Mouse (Mus musculus): ENCODE data around the gene AC170998.1. TPM values are rescaled to one million over a fixed set of nuclear protein-coding genes. Genes with fewer than 3 reads are reported as not detected.
A peak's percentile ranks its signal among the peaks of the same experiment; 100 is the strongest.
"Not testable (repeated sequence)": the region's sequence is repeated elsewhere in the genome, so short reads cannot be mapped to it uniquely, and the experiment has no call there.

Gene AC170998.1
- polyA plus RNA-seq, 1 experiment from 2014 or later, result 4.0 TPM

DNA sequence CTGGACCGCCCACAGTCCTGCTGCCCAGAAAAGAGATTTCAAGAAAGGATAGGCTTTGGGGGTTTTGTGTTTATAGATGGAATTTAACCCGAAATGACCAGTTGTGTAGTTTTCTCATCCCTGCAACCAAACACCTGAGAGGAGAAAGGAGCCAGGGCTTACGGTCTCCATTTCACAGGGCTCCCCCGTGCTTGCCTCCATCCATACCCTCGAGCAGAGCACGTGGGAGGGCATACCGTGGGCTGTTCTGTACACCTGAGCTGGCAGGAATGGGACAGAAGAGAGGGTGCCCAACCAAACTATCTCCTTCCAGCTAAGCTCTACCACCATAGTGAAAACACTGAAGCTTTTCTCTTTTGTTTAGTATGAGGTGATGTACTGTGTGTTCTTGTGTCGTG is 15.6 kb upstream of the AC170998.1 start:
- 94% methylated on average over 8 of the region's 8 CpGs for WGBS
- H3K4me3 ChIP-seq, result no peak overlapping the region
- DNase-seq (ENCODE audit: low spot score), result no peak
- H3K27ac ChIP-seq, result no peak overlapping the region
- no peaks in the 10 kb centered on the region for H3K9me3 ChIP-seq (replicated peaks)
- peaks cover 26% of the 10 kb centered on the region for H3K36me3 ChIP-seq
- H3K27me3 ChIP-seq (ENCODE audit: low read depth, poor library complexity, severe bottlenecking), result no peaks in the 10 kb centered on the region
- peaks cover 13% of the 10 kb centered on the region for H3K4me1 ChIP-seq

- Histone ChIP-seq H3K4me3 (no peak overlapping the region), H3K36me3 (peaks cover 30% of the 10 kb centered on the region), H3K9me3 (replicated peaks) (no peaks in the 10 kb centered on the region), H3K4me1 (peaks cover 13% of the 10 kb centered on the region), H3K27me3 (ENCODE audit: low read depth, poor library complexity, severe bottlenecking) (no peaks in the 10 kb centered on the region), H3K27ac (no peak overlapping the region)
- 94% methylated on average over 6 of the region's 6 CpGs for WGBS
- no peak for DNase-seq (ENCODE audit: low spot score)
Observed at GRCm38 (mm10) chr17:28711237-28711636, 14.6 kb upstream of the AC170998.1 start.

- 90% methylated on average over 6 of the region's 6 CpGs for WGBS
- Histone ChIP-seq H3K27ac (no peak overlapping the region), H3K4me1 (peaks cover 13% of the 10 kb centered on the region), H3K27me3 (ENCODE audit: low read depth, poor library complexity, severe bottlenecking) (no peaks in the 10 kb centered on the region), H3K36me3 (peaks cover 40% of the 10 kb centered on the region), H3K4me3 (no peak overlapping the region), H3K9me3 (replicated peaks) (no peaks in the 10 kb centered on the region)
- no peak for DNase-seq (ENCODE audit: low spot score)
Observed at GRCm38 (mm10) chr17:28712305-28712704, 13.6 kb upstream of the AC170998.1 start.

DNA sequence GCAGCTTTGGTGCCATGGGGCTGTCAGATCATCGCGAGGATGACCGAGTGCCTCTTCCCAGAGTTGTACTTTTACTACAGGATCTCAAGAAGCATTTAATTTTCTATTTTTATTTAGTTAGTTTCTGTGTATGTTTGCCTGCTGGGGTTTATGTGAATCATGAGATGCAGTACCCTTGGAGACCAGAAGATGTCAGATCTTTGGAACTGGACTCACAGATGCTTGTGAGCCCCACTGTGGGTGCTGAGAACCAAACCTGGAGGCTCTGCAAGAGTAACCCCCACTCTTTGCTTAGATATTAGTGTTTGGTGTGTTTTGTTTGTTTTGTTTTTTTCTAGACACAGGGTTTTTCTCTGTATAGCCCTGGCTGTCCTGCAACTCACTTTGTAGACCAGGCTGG is 11.9 kb upstream of the AC170998.1 start:
- no peak for DNase-seq (ENCODE audit: low spot score)
- H3K27ac ChIP-seq, result no peak overlapping the region
- no peaks in the 10 kb centered on the region for H3K27me3 ChIP-seq (ENCODE audit: low read depth, poor library complexity, severe bottlenecking)
- WGBS, result 94% methylated on average over 3 of the region's 3 CpGs
- H3K4me1 ChIP-seq, result peaks cover 15% of the 10 kb centered on the region
- peaks cover 53% of the 10 kb centered on the region for H3K36me3 ChIP-seq
- H3K4me3 ChIP-seq, result no peak overlapping the region
- H3K9me3 ChIP-seq (replicated peaks), result no peaks in the 10 kb centered on the region

GRCm38 (mm10) chr17:28715832-28716548 is 9.9 kb upstream of the AC170998.1 start:
- Histone ChIP-seq H3K4me3 (no peak overlapping the region), H3K9me3 (replicated peaks) (no peaks in the 10 kb centered on the region), H3K27me3 (ENCODE audit: low read depth, poor library complexity, severe bottlenecking) (no peaks in the 10 kb centered on the region), H3K27ac (no peak overlapping the region), H3K4me1 (peaks cover 10% of the 10 kb centered on the region), H3K36me3 (peaks cover 71% of the 10 kb centered on the region)
- WGBS, result 78% methylated on average over 7 of the region's 7 CpGs
- no peak for DNase-seq (ENCODE audit: low spot score)

- no peak for DNase-seq (ENCODE audit: low spot score)
- Histone ChIP-seq H3K27me3 (ENCODE audit: low read depth, poor library complexity, severe bottlenecking) (no peaks in the 10 kb centered on the region), H3K27ac (no peak overlapping the region), H3K4me1 (peaks cover 10% of the 10 kb centered on the region), H3K9me3 (replicated peaks) (no peaks in the 10 kb centered on the region), H3K36me3 (peaks cover 86% of the 10 kb centered on the region), H3K4me3 (no peak overlapping the region)
- 63% methylated on average over 3 of the region's 3 CpGs for WGBS
Observed at GRCm38 (mm10) chr17:28717535-28717934, 8.3 kb upstream of the AC170998.1 start.

DNA sequence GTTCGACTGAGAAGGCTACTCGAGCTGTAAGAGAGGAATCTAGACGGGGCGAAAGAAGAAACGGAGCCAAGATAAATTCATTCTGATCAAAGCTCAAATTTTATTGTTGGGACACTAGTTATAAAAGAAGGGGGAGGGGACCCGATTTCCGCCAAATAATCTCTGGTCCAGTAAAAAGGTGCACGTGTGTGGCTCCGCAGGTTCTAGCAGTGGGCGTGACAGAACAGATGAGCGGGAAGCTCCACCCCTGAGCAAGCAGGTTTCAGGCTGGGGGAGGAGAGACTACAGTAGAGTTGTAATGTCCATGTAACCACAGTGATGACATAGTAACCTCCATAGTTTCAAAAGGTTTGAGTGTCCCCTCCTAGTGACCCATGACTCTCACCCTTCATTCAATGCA is 1.6 kb downstream of the AC170998.1 start:
- 94% methylated on average over 11 of the region's 11 CpGs for WGBS

GRCm38 (mm10) chr17:28735317-28736105 is 9.6 kb downstream of the AC170998.1 start:
- WGBS, result 95% methylated on average over 6 of the region's 6 CpGs
- no peaks in the 10 kb centered on the region for H3K4me1 ChIP-seq
- H3K9me3 ChIP-seq (replicated peaks), result no peaks in the 10 kb centered on the region
- peaks cover 82% of the 10 kb centered on the region for H3K36me3 ChIP-seq
- no peak overlapping the region for H3K4me3 ChIP-seq
- H3K27ac ChIP-seq, result no peak overlapping the region
- no peak for DNase-seq (ENCODE audit: low spot score)
- H3K27me3 ChIP-seq (ENCODE audit: low read depth, poor library complexity, severe bottlenecking), result no peaks in the 10 kb centered on the region

More for the DNA sequence above, 1.6 kb downstream of the AC170998.1 start:
- H3K9me3 ChIP-seq (replicated peaks); H3K27me3 ChIP-seq (ENCODE audit: low read depth, poor library complexity, severe bottlenecking); DNase-seq (ENCODE audit: low spot score); H3K27ac ChIP-seq; H3K4me3 ChIP-seq; H3K4me1 ChIP-seq: not testable (repeated sequence)
- peaks cover 97% of the 10 kb centered on the region for H3K36me3 ChIP-seq

- WGBS, result 83% methylated on average over 4 of the region's 4 CpGs
- DNase-seq (ENCODE audit: low spot score), result no peak
- H3K4me3 ChIP-seq, result no peak overlapping the region
- no peaks in the 10 kb centered on the region for H3K9me3 ChIP-seq (replicated peaks)
- H3K27me3 ChIP-seq (ENCODE audit: low read depth, poor library complexity, severe bottlenecking), result no peaks in the 10 kb centered on the region
- peaks cover 82% of the 10 kb centered on the region for H3K36me3 ChIP-seq
- no peaks in the 10 kb centered on the region for H3K4me1 ChIP-seq
- no peak overlapping the region for H3K27ac ChIP-seq
Observed at GRCm38 (mm10) chr17:28736486-28736885, 10.6 kb downstream of the AC170998.1 start.

DNA sequence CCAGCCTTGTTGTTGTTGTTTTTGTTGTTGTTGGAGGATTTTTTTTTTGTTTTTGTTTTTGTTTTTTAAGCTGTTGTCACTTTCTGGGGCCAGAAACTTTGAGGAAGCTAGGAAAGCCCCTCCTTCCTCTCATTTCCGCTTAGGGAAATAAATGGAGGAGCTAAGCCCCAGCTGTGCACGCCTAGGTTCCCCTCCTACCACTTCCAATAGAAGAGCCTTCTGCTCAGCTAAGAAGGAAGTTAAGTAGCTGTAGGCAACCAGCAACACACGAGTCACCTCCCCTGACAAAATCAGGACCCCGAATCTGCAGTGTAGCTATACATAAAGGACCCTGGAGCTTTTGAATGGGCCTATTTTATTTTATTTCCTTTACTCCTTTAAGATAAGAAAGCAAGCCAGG is 12.1 kb downstream of the AC170998.1 start:
- no peaks in the 10 kb centered on the region for H3K4me1 ChIP-seq
- DNase-seq (ENCODE audit: low spot score), result no peak
- H3K27ac ChIP-seq, result no peak overlapping the region
- 88% methylated on average over 4 of the region's 4 CpGs for WGBS
- peaks cover 82% of the 10 kb centered on the region for H3K36me3 ChIP-seq
- no peaks in the 10 kb centered on the region for H3K9me3 ChIP-seq (replicated peaks)
- H3K4me3 ChIP-seq, result no peak overlapping the region
- no peaks in the 10 kb centered on the region for H3K27me3 ChIP-seq (ENCODE audit: low read depth, poor library complexity, severe bottlenecking)

- H3K36me3 ChIP-seq, result peaks cover 90% of the 10 kb centered on the region
- H3K4me1 ChIP-seq, result no peaks in the 10 kb centered on the region
- no peak for DNase-seq (ENCODE audit: low spot score)
- H3K27me3 ChIP-seq (ENCODE audit: low read depth, poor library complexity, severe bottlenecking), result no peaks in the 10 kb centered on the region
- WGBS, result 97% methylated on average over 6 of the region's 6 CpGs
- H3K27ac ChIP-seq, result no peak overlapping the region
- H3K9me3 ChIP-seq (replicated peaks), result no peaks in the 10 kb centered on the region
- no peak overlapping the region for H3K4me3 ChIP-seq
Observed at GRCm38 (mm10) chr17:28739244-28739643, 13.4 kb downstream of the AC170998.1 start.

GRCm38 (mm10) chr17:28743145-28743866 is 17.4 kb downstream of the AC170998.1 start:
- Histone ChIP-seq H3K27ac (no peak overlapping the region), H3K36me3 (peaks cover 100% of the 10 kb centered on the region), H3K4me3 (no peak overlapping the region), H3K27me3 (ENCODE audit: low read depth, poor library complexity, severe bottlenecking) (no peaks in the 10 kb centered on the region), H3K9me3 (replicated peaks) (no peaks in the 10 kb centered on the region), H3K4me1 (no peaks in the 10 kb centered on the region)
- no peak for DNase-seq (ENCODE audit: low spot score)
- WGBS, result 94% methylated on average over 11 of the region's 11 CpGs

GRCm38 (mm10) chr17:28743916-28744315 is 18.0 kb downstream of the AC170998.1 start:
- WGBS, result 88% methylated on average over 9 of the region's 9 CpGs
- Histone ChIP-seq H3K27ac (no peak overlapping the region), H3K36me3 (peaks cover 100% of the 10 kb centered on the region), H3K27me3 (ENCODE audit: low read depth, poor library complexity, severe bottlenecking) (no peaks in the 10 kb centered on the region), H3K4me1 (no peaks in the 10 kb centered on the region), H3K4me3 (no peak overlapping the region), H3K9me3 (replicated peaks) (no peaks in the 10 kb centered on the region)
- peak; percentile 35 for DNase-seq (ENCODE audit: low spot score)
